Mouse (Mus musculus): Measurements from ENCODE around the gene Hmg20b. TPM values are rescaled to one million over a fixed set of nuclear protein-coding genes. Genes with fewer than 3 reads are reported as not detected.
A peak's percentile ranks its signal among the peaks of the same experiment; 100 is the strongest.

The Hmg20b gene
- polyA plus RNA-seq, 1 experiment from 2014 or later: 94.6 TPM

GRCm38 (mm10) chr10:81306837-81307682, 43.2 kb downstream of the Hmg20b start:
- Histone ChIP-seq H3K9ac (no peak overlapping the region), H3K4me2 (no peak overlapping the region), H3K36me3 (peaks cover 69% of the 10 kb centered on the region), H3K27ac (no peak overlapping the region), H3K4me3 (replicated peaks) (no peak overlapping the region), H3K4me1 (peaks cover 38% of the 10 kb centered on the region), H3K9me3 (replicated peaks) (no peaks in the 10 kb centered on the region), H3K27me3 (no peaks in the 10 kb centered on the region)
- WGBS: 92% methylated on average over 21 of the region's 21 CpGs
- no peak for ATAC-seq (replicated peaks; ENCODE audit: low FRiP score)

- H3K27ac ChIP-seq: no peak overlapping the region
- no peak for ATAC-seq (replicated peaks; ENCODE audit: low FRiP score)
- peaks cover 60% of the 10 kb centered on the region for H3K36me3 ChIP-seq
- no peak overlapping the region for H3K9ac ChIP-seq
- H3K4me3 ChIP-seq (replicated peaks): no peak overlapping the region
- 89% methylated on average over 12 of the region's 12 CpGs for WGBS
- H3K4me2 ChIP-seq: no peak overlapping the region
- H3K9me3 ChIP-seq (replicated peaks): no peaks in the 10 kb centered on the region
- H3K27me3 ChIP-seq: no peaks in the 10 kb centered on the region
- peaks cover 43% of the 10 kb centered on the region for H3K4me1 ChIP-seq
Observed at GRCm38 (mm10) chr10:81306173-81306668, 44.1 kb downstream of the Hmg20b start.

DNA sequence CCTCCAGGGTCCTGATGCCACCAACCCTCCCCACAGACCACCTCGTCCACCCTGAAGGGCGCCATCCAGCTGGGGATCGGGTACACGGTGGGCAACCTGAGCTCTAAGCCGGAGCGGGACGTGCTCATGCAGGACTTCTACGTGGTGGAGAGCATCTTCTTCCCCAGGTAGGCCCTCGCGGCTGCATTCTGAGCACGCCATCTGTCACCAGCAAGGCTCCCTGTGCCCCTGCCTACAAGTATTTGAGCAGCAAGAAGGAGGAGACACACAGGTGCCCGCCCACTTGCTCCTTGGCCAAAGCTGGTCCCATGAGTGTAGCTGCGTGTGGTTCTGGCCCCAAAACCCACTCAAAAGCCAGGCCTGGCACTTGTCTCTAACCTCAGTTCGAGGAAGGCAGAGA, 44.6 kb downstream of the Hmg20b start:
- 91% methylated on average over 14 of the region's 14 CpGs for WGBS
- Histone ChIP-seq H3K4me1 (peaks cover 45% of the 10 kb centered on the region), H3K9ac (no peak overlapping the region), H3K36me3 (peaks cover 55% of the 10 kb centered on the region), H3K4me3 (replicated peaks) (no peak overlapping the region), H3K4me2 (no peak overlapping the region), H3K9me3 (replicated peaks) (no peaks in the 10 kb centered on the region), H3K27ac (no peak overlapping the region), H3K27me3 (no peaks in the 10 kb centered on the region)
- ATAC-seq (replicated peaks; ENCODE audit: low FRiP score): no peak

DNA sequence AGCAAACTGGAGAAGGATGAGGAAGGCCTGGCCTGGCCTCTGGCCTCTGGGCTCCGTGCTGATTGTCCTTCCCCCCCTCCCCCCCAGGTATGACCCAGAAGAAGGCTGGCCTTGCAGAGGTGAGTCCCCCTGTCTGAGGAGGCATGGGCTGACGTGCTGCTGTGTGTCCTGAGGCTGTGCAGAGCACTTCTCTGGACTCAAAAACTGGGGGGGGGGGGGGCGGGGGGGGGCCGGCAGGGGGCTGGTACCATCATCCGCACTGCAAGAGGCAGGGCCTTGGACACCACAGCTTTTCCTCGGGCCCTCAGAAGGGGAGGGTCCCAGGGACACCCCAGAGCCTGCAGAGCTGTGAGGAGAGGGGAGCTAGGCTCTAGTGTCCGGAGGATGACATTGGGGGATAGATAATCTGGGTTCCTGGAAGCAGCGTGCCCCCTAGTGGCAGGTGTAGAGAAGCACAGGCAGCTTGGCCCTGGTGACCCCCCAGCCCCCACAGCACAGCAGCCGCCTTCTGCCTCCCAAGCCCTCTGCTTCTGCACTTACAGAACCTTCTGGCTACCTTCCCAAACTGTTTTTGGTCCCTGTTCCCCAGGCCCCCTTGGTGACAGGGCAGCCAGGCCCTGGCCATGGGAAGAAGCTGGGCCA, 45.6 kb downstream of the Hmg20b start:
- H3K27me3 ChIP-seq: no peaks in the 10 kb centered on the region

DNA sequence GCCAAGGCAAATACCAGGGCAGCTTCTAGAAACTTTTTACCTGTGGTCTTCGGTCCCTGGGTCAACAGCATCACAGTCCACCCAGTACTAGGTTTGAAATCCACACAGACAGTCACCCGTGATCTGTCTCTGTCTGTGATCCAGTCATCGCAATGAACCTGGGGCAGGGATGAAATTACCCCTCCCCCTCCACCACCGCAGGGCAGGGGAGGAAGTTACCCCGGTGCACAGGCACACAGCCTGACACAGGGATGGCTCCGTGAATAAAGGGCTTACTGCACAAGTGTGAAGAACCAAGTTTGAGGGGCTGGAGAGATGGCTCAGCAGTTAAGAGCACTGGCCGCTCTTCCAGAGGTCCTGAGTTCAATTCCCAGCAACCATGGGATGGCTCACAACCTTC, 46.5 kb downstream of the Hmg20b start:
- Histone ChIP-seq H3K4me2 (no peak overlapping the region), H3K9ac (no peak overlapping the region), H3K9me3 (replicated peaks) (no peaks in the 10 kb centered on the region), H3K36me3 (peaks cover 36% of the 10 kb centered on the region), H3K4me3 (replicated peaks) (no peak overlapping the region), H3K27ac (no peak overlapping the region), H3K27me3 (no peaks in the 10 kb centered on the region), H3K4me1 (peaks cover 64% of the 10 kb centered on the region)
- WGBS: 64% methylated on average over 7 of the region's 7 CpGs
- ATAC-seq (replicated peaks; ENCODE audit: low FRiP score): no peak

More for the DNA sequence above, 45.6 kb downstream of the Hmg20b start:
- ATAC-seq (replicated peaks; ENCODE audit: low FRiP score): no peak
- no peak overlapping the region for H3K9ac ChIP-seq
- H3K27ac ChIP-seq: no peak overlapping the region
- no peak overlapping the region for H3K4me3 ChIP-seq (replicated peaks)
- H3K9me3 ChIP-seq (replicated peaks): no peaks in the 10 kb centered on the region
- peaks cover 45% of the 10 kb centered on the region for H3K36me3 ChIP-seq
- 25% methylated on average over 6 of the region's 9 CpGs for WGBS
- H3K4me2 ChIP-seq: no peak overlapping the region
- H3K4me1 ChIP-seq: peaks cover 54% of the 10 kb centered on the region

DNA sequence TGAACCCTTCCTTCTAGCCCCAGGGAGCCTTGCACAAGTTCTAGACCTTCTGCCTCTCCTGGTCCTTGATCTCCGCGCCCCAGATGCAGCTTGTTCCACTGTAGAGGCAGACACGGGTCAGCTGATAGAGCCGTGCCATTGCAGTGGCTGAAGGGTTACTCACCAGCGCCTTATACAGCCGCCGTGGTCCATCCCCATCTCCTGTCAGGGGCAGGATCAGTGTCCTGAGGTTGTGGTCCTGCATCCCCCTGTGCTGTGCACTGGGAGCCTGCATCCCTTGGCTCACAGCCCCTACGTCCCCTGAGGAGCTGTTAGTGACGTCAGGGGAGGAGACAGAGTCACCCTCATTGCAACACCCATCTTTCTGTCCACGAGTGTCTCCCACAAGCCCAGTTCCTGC, 47.0 kb downstream of the Hmg20b start:
- H3K4me1 ChIP-seq: peaks cover 69% of the 10 kb centered on the region
- no peak overlapping the region for H3K4me3 ChIP-seq (replicated peaks)
- H3K27me3 ChIP-seq: no peaks in the 10 kb centered on the region
- H3K36me3 ChIP-seq: peaks cover 32% of the 10 kb centered on the region
- ATAC-seq (replicated peaks; ENCODE audit: low FRiP score): no peak
- H3K27ac ChIP-seq: 0 out of 2 replicates have a peak overlapping the region, but pooled peaks have one; percentile 86
- 68% methylated on average over 10 of the region's 10 CpGs for WGBS
- H3K9me3 ChIP-seq (replicated peaks): no peaks in the 10 kb centered on the region
- no peak overlapping the region; the same call in 1 of the 2 replicates for H3K9ac ChIP-seq
- H3K4me2 ChIP-seq: no peak overlapping the region; the same call in 1 of the 2 replicates

GRCm38 (mm10) chr10:81302781-81303218, 47.5 kb downstream of the Hmg20b start:
- H3K36me3 ChIP-seq: peaks cover 27% of the 10 kb centered on the region
- no peaks in the 10 kb centered on the region for H3K27me3 ChIP-seq
- WGBS: 59% methylated on average over 14 of the region's 14 CpGs
- no peak for ATAC-seq (replicated peaks; ENCODE audit: low FRiP score)
- H3K4me2 ChIP-seq: no peak overlapping the region; the same call in 1 of the 2 replicates
- peaks cover 73% of the 10 kb centered on the region for H3K4me1 ChIP-seq
- no peak overlapping the region for H3K9ac ChIP-seq
- H3K27ac ChIP-seq: peak overlapping the region; percentile 86
- no peaks in the 10 kb centered on the region for H3K9me3 ChIP-seq (replicated peaks)
- no peak overlapping the region for H3K4me3 ChIP-seq (replicated peaks)

- 0 out of 2 replicates have a peak overlapping the region, but pooled peaks have one; percentile 7 for H3K9ac ChIP-seq
- H3K4me1 ChIP-seq: peaks cover 78% of the 10 kb centered on the region
- 51% methylated on average over 4 of the region's 4 CpGs for WGBS
- H3K36me3 ChIP-seq: peaks cover 22% of the 10 kb centered on the region
- H3K4me2 ChIP-seq: no peak overlapping the region
- no peak overlapping the region for H3K4me3 ChIP-seq (replicated peaks)
- H3K9me3 ChIP-seq (replicated peaks): no peaks in the 10 kb centered on the region
- peak overlapping the region; percentile 86 for H3K27ac ChIP-seq
- no peaks in the 10 kb centered on the region for H3K27me3 ChIP-seq
- ATAC-seq (replicated peaks; ENCODE audit: low FRiP score): no peak
Observed at GRCm38 (mm10) chr10:81302288-81302687, 48.0 kb downstream of the Hmg20b start.

GRCm38 (mm10) chr10:81301321-81301720, 49.0 kb downstream of the Hmg20b start:
- 77% methylated on average over 9 of the region's 9 CpGs for WGBS
- Histone ChIP-seq H3K9ac (0 out of 2 replicates have a peak overlapping the region, but pooled peaks have one; percentile 12), H3K9me3 (replicated peaks) (no peaks in the 10 kb centered on the region), H3K27ac (peak overlapping the region; percentile 86), H3K4me1 (peaks cover 85% of the 10 kb centered on the region), H3K27me3 (no peaks in the 10 kb centered on the region), H3K36me3 (peaks cover 12% of the 10 kb centered on the region), H3K4me3 (replicated peaks) (no peak overlapping the region), H3K4me2 (no peak overlapping the region)
- ATAC-seq (replicated peaks; ENCODE audit: low FRiP score): no peak

DNA sequence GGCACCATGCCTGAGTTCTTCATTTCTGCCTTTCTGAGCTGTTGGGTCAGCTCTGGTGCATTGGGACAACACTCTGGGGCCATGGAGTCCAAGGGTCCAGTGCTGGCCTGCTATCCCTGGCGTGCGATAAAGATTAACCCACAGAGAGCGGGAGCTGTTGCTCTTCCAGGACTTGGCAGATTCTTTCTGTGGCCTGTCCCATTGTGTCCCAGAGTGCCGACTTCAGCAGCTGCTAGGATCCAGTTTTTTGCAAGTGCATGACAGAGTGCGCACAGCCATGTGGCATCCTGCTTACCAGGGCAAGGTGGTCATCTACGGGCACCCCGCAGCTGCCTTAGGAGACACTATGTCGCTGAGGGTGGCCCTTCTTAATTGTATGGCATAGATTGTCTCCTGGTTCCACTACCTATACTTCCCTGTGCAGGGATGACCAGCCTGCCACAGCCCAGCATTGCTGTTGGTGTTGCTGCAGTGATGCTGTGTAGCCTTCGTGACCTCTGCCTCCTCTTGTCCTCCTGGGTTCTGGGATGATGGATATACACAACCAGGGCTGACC, 49.9 kb downstream of the Hmg20b start:
- WGBS: 70% methylated on average over 9 of the region's 9 CpGs
- Histone ChIP-seq H3K4me2 (peak overlapping the region; percentile 20; the same call in 1 of the 2 replicates), H3K9ac (no peak overlapping the region), H3K9me3 (replicated peaks) (no peaks in the 10 kb centered on the region), H3K27me3 (no peaks in the 10 kb centered on the region), H3K36me3 (0 out of 2 replicates have a peak, but pooled peaks cover 5% of the 10 kb centered on the region), H3K27ac (peak overlapping the region; percentile 86), H3K4me3 (replicated peaks) (no peak overlapping the region), H3K4me1 (peaks cover 87% of the 10 kb centered on the region)
- peak; percentile 66 for ATAC-seq (replicated peaks; ENCODE audit: low FRiP score)

- Histone ChIP-seq H3K4me2 (peak overlapping the region; percentile 20; the same call in 1 of the 2 replicates), H3K27me3 (no peaks in the 10 kb centered on the region), H3K9me3 (replicated peaks) (no peaks in the 10 kb centered on the region), H3K4me3 (replicated peaks) (no peak overlapping the region), H3K27ac (peak overlapping the region; percentile 86), H3K9ac (0 out of 2 replicates have a peak overlapping the region, but pooled peaks have one; percentile 16), H3K36me3 (no peaks in the 10 kb centered on the region), H3K4me1 (peaks cover 87% of the 10 kb centered on the region)
- WGBS: 80% methylated on average over 14 of the region's 14 CpGs
- peak; percentile 40 for ATAC-seq (replicated peaks; ENCODE audit: low FRiP score)
Observed at GRCm38 (mm10) chr10:81299585-81300351, 50.5 kb downstream of the Hmg20b start.

Data from kidney, embryonic 15.5 days (tissue).